Mouse (Mus musculus): ENCODE results near the gene P4htm.

P4htm gene

DNA sequence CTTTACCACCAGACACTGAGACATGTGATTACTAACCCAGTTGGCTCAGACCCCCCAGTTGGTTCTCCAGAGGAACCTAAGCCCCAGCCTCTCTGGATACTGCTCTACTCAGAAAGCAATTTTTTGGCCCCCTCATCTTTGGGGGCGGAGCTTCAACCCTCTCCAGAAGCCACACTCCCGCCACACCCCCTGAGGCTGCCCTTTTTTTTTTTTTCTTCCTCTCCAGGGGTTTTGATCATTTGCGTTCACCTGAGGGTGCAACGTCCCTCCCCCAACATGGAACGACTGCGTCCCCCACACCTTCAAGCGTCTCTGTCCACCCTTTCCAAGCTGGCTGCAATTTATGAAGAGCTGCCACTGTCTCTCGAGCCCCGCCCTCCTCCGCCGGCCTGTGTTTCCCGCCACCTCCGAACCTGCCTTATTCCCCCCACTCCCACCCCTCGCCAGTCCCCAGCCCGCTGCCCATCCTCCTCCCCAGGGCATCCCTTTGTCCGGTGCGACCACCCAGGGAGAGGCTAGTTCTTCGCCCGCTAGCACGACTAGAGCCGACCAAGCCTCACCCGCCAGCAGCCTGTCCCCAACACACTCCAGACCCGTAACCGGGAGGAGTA lies 19.4 kb downstream of the P4htm start:
- CTCF ChIA-PET = no interaction called here

DNA sequence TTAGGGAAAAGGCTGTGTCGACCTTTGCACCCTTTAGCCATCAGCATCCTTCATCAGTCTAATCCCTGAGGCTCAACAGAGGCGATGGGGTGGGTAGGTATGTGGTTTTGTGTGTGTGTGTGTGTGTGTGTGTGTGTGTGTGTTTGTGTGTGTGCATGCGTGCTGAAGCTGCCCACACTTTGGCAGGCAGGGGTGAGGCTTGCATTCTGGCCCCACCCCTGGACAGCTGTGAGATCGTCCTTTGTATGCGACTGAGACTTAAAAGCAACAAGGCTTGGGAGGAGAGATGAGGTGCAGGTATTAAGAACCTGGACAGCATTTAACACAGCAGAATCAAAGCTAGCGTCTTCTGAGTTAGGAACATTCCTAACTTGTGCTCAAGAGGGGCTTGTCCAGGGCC lies 20.4 kb downstream of the P4htm start:
- CTCF ChIA-PET = no interaction called here

DNA sequence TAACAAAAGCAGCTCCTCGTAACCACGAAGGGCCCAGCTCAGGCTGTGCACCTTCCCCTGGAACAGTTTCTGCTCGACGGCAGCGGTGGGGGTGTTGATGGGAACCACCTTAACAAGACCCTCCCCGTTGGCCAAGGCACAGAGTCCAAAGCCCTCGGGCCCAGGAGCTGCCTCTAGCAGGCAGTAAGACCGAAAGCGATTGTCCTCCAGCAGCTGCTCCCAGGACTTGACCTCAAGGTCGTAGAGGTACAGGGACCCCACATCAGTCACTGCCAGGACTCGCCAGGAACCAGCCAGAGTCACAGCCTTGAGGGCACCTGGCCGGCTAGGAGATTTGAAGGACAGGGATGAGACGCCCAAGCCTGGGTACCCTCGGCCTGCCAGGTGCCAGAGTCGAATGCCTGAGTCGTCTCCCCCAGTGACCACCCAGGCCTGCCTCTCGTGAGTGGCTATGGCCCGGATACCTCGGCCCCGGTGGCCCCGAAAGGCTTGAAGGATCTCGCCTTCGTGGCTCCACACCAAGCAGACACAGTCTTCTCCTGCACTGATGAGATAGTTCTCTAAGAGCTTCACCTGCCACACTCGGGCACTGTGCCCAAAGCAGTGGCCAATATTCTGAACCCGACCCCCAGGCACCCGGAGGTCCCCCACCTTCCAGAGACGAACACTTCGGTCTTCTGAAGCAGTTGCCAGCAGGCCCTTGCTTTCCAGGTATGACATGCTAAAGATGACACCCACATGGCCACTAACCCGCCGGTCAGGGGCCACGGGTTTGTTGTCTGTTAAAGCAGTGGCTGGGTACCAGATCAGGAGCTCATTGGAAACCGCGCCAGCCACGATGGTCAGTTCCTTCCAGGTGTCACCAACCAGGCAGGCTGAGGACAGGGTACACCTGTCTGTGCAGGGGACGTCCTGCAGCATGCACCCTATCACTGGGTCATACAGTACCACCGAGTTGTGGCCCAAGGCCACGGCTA lies 21.9 kb downstream of the P4htm start:
- CTCF ChIA-PET = no interaction called here

GRCm38 (mm10) chr9:108574921-108575320 lies 22.5 kb downstream of the P4htm start:
- CTCF ChIA-PET = no interaction called here

DNA sequence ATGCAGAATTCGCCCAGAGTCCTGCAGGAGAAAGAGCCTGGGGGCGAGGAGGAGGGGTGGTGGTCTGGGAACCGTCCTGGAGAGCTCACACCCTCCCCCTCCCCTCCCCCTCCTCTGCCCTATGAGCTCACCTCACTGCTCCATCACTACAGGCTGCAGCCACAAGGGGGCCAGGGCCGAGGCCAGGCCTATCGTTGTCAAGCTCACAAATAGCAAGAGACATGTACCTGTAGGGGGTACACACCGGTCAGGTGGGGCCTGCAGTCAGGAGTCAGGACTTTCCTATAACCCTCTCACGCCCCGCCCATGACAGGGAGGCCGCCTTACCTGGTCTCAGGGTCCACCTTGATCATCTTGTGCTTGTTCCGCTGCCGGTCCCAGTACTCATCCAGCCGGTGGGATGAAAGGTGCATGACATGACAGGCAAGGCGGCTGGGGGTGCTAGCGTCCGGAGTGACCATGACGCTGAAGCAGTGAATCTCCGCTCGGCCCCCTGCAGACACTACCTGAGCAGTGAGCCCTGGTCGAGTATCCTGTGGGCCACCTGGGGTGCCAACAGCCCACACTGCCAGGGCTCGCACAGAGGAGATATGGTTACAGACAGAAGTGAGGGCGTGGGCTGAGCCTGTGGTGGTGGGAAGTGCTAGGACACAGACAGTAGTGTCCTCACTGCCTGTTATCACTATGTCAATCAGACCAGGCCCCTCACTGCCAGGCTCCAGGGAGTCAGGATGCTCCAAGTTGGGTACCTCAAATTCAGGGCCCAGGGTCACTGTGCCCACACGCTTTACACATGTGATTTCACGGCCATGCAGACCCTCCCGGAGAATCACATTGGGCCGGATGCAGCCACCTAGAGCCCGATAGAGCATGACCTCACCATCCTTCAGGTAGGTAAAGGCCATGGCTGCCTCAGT lies 23.4 kb downstream of the P4htm start:
- CTCF ChIA-PET = no interaction called here

DNA sequence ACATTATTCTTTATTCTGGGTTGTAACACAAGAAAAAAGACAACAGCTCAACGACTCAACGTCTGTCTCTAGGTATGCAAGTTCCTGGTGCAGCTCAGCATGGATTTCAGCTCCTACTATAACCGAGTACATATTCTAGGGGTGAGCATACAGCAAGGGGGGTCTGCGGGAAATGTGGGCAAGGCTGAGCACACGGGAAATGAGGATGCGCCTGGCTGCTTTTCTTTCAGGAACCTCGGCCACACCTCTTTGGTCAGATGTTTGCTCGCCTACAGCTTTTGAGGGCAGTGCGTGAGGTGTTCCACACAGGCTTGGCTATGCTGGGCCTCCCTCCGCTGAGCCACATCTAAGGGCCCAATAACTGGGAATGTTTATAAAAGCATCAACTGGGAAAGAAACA lies 25.1 kb downstream of the P4htm start:
- CTCF ChIA-PET = interaction anchor here (0.6 kb wide), 1 partner anchor 83 kb away, joined by 3 read pairs; no protein-coding TSS in a partner anchor

GRCm38 (mm10) chr9:108571401-108571973 lies 26.0 kb downstream of the P4htm start:
- CTCF ChIA-PET = interaction anchor here (0.6 kb wide), 1 partner anchor 82 kb away, joined by 3 read pairs; no protein-coding TSS in a partner anchor

DNA sequence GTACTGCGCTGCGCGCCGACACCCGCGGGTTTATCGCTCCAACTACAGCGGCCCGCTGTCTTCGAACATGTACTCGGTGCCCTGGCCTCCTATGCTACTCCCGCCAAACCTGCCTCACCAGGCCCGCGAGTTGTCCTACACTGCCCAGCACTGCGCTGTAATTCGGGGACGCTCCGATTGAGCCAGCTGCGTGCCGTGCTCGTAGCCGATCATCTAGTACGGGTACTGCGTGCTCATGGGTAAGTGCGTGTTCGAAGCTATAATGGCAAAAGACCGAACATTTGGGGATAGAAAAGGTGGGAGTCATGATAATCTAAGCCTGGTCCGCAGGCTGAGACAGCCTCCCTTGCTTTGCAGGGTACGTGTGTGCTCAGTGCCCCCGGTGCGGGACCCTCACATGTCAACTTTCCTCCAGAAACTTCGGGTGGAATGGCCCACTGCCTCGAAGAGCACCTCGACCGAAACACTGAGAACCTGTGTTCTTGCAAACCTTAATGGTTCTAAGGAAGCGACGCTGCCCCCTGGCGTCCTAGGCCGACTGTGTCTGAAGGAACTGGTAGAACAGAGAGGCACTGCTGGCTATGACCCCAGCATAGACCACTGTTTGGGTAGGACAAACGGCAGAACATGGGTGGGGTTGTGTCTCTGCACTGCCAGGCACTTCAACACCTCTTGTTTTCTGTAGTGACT lies 27.1 kb downstream of the P4htm start:
- CTCF ChIA-PET = interaction anchor here (0.5 kb wide), 1 partner anchor 225 kb away, joined by 3 read pairs; no protein-coding TSS in a partner anchor

DNA sequence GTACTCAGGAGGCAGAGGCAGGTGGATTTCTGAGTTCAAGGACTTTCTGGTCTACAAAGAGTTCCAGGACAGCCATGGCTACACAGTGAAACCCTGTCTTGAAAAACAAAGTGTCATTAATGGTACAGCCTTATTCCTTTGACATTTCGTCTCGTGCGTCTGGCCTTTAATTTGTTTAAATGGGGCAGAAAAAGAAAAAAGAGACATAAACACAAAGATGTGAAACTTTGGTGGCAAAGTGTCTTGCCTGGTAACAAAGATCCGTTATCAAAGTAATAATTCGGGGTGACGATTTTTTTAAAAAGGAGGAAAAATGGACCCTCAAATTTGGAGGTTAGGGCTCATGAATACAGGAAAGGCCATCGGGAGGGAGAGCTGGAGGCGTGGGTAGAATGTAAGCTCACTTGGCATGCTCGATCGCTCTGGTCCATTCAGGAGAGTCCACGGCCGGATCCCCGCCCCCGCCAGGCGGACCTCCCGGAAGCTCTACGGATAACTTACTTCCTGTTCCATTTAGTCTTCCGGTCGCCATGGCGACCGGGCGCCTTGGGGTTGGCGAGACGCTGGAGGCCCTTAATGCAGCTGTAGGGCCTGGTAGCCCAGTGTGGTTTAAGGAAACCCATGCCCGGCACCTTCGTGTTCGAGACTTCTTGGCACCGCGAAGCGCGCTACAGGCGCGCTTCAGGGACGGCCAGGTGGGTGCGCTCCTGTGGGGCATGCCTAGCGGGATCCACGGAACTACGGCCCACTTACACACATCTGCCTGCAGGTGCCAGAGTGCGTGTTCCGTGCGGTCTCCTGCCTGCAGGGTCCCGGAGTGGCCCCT lies 27.9 kb downstream of the P4htm start, which contains the start of gene Dalrd3:
Gene Dalrd3, plus strand, starts transcription at position 506 of the 826 bp plus-strand sequence.
- CTCF ChIA-PET = interaction anchor here (0.5 to 0.6 kb wide), 2 partner anchors 44 to 224 kb away, joined by 3 read pairs; no protein-coding TSS in a partner anchor

GRCm38 (mm10) chr9:108568511-108568921 lies 29.0 kb downstream of the P4htm start:
- CTCF ChIA-PET = no interaction called here

DNA sequence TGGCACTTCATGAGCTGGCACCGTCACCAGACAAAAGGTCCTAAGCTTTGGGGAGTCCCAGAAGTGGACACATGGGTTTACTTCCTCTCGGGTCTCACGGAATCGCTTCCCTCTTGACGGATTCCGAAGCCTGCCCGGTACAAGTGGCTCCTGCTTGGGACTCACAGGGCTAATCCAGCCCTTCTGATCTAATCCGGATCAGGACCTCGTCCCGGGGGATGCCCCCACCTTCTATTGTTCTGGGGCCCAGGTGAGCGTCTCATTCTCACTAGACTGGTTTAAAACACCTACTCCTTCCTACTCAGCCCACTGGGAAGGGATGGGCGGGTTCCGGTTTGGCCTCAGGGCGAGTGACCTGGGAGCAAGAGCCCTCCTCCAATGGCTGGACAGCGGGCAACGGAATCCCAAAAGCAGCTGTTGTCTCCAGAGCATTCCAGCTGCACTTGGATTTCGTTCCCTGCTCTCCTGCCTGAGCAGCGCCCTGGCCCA lies 29.5 kb downstream of the P4htm start:
- CTCF ChIA-PET = interaction anchor here (0.6 kb wide), 1 partner anchor 37 kb away, joined by 3 read pairs; no protein-coding TSS in a partner anchor

GRCm38 (mm10) chr9:108566815-108567776 lies 30.4 kb downstream of the P4htm start, which contains the start of gene Ndufaf3:
Ndufaf3 (minus strand) TSS chr9:108567434.
- CTCF ChIA-PET = interaction anchor here (0.5 to 0.6 kb wide), 3 partner anchors 36 to 1017 kb away, joined by 3 to 7 read pairs (median 3); no protein-coding TSS in a partner anchor

GRCm38 (mm10) chr9:108565881-108566814 lies 31.3 kb downstream of the P4htm start:
- CTCF ChIA-PET = interaction anchor here (0.5 to 0.9 kb wide), 3 partner anchors 373 to 1016 kb away, joined by 3 to 7 read pairs (median 3); no protein-coding TSS in a partner anchor

DNA sequence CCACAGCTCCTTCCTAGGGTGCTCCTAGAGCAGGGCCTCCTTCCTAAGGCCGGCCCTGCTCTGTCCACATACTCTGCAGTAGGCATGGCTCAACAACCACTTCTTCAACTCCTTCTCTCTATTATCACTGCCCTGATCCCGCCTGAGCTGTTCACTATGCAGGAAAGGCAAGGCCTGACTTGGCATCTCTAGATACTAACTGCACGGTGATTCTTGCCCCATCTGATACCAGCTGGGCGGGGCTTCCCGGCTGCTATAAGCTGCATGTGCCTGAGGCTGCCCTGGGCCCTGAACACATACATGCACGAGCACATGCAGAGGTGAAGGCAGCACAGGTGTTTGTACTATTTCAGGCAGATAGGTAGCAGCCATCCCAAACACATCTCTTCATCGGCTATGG lies 33.3 kb downstream of the P4htm start:
- CTCF ChIA-PET = no interaction called here

DNA sequence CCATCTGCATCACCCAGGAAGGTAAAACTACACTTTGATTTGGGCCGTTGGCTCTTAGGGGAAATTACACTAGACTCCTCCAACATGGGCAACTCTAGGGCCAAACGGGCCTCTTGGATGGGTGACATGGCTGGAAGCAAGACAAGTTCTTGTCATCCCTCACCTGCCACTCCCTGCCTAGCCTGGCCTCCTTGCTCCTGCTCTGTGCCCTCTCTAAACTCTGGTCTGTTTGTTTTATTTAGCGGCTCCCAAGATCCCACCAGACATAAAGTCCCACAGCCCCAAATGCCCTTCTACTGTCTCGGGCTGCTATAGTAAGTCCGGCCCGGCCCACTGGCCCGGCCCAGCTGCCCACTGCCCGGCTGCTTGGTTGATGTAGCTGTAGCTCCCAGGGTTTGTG lies 33.8 kb downstream of the P4htm start:
- CTCF ChIA-PET = no interaction called here

DNA sequence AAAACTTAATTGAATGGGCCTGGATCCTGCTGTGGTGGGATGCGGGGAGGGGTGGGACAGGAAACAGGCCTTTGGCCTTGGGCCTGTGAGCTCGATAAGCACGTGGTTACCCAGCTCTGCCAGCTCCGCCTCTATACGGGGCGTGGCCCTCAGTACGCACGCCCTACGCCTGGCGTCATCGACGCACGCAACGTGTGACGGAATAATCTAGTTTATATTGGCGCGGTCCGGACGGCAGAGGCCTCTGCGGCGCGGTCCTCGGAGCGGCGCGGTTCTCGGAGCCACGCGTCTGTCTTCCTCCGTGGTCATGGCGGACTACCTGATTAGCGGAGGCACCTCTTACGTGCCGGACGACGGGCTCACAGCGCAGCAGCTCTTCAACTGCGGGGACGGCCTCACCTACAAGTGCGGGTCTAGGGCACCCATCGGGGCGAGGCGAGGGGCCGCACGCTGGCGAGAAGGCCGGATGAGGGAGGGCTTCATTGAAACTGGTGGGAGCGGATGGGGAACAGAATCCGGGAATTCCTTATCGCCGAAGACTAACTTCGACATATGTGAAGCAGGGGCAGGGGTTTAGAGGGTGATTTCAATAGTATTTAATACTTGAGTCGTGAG lies 37.1 kb downstream of the P4htm start, which contains the start of gene Impdh2:
Gene Impdh2, plus strand, starts transcription at position 60 of the 615 bp plus-strand sequence.
- CTCF ChIA-PET = interaction anchor here (0.7 kb wide), 2 partner anchors 24 to 51 kb away, joined by 6 to 9 read pairs; no protein-coding TSS in a partner anchor
